In genomic region chr16:92825908-92826650, GRCm38 (mm10) we compare ENCODE assay signal across 8 mouse cellular contexts. TPM values are rescaled to one million over a fixed set of nuclear protein-coding genes. Genes with fewer than 3 reads are reported as not detected.
A peak's percentile ranks its signal among the peaks of the same experiment; 100 is the strongest.
DNase-seq lines count a peak whose midpoint lies in the region; ATAC-seq and TF ChIP-seq lines count a peak whose summit lies in the region.

Gene Runx1 (minus strand): TSS chr16:92826149.

- peak; percentile 32 for DNase-seq in kidney, adult 9 months
- peak; percentile 40 for DNase-seq in liver, adult 2 months (ENCODE audit: extremely low read depth, low read depth, low spot score)
- no peak for DNase-seq in left cerebral cortex, postnatal 36 days (ENCODE audit: low spot score in 2 of 2)
- DNase-seq in hindbrain, embryonic 10.5 days (ENCODE audit: low spot score) = no peak

- WGBS in kidney, embryonic 16.5 days = 90% methylated on average over 11 of the region's 11 CpGs
- 3% methylated on average over 11 of the region's 11 CpGs for WGBS in bone marrow, adult 2 months
- 79% methylated on average over 11 of the region's 11 CpGs for WGBS in liver, adult 2 months
- WGBS in olfactory bulb, adult 2 months = 80% methylated on average over 11 of the region's 11 CpGs
- WGBS in forebrain, embryonic 16.5 days = 88% methylated on average over 11 of the region's 11 CpGs
- 89% methylated on average over 11 of the region's 11 CpGs for WGBS in hindbrain, embryonic 10.5 days

- peaks cover 18% of the 10 kb centered on the region for H3K4me1 ChIP-seq in kidney, embryonic 16.5 days (ENCODE audit: insufficient read depth, low read length)
- peaks cover 9% of the 10 kb centered on the region for H3K4me1 ChIP-seq in bone marrow, adult 2 months (ENCODE audit: control insufficient read depth, insufficient read depth, low read length)
- no peaks in the 10 kb centered on the region for H3K4me1 ChIP-seq in liver, adult 2 months (ENCODE audit: control insufficient read depth, insufficient read depth, low read length)
- peaks cover 5% of the 10 kb centered on the region; the same call in 1 of the 2 replicates for H3K4me1 ChIP-seq in olfactory bulb, adult 2 months (ENCODE audit: control insufficient read depth, insufficient read depth, low read length)
- H3K4me1 ChIP-seq in forebrain, embryonic 16.5 days (replicated peaks; ENCODE audit: control insufficient read depth, insufficient read depth, low read length) = peaks cover 16% of the 10 kb centered on the region
- peaks cover 31% of the 10 kb centered on the region for H3K4me1 ChIP-seq in hindbrain, embryonic 10.5 days (replicated peaks)

- H3K9ac ChIP-seq in kidney, embryonic 16.5 days (replicated peaks; ENCODE audit: low read length) = no peak within 1 kb of the TSS
- no peak within 1 kb of the TSS for H3K9ac ChIP-seq in liver, adult 2 months (ENCODE audit: low read depth, low read length)
- H3K9ac ChIP-seq in forebrain, embryonic 16.5 days (replicated peaks; ENCODE audit: low read depth, low read length) = no peak within 1 kb of the TSS

- no peaks in the 10 kb centered on the region for H3K27me3 ChIP-seq in kidney, embryonic 16.5 days (ENCODE audit: insufficient read depth, low read length)
- no peaks in the 10 kb centered on the region for H3K27me3 ChIP-seq in liver, adult 2 months (ENCODE audit: control insufficient read depth, insufficient read depth, low read length)
- H3K27me3 ChIP-seq in forebrain, embryonic 16.5 days (replicated peaks; ENCODE audit: control insufficient read depth, insufficient read depth, low read length) = no peaks in the 10 kb centered on the region
- peaks cover 9% of the 10 kb centered on the region; the same call in 1 of the 2 replicates for H3K27me3 ChIP-seq in hindbrain, embryonic 10.5 days (ENCODE audit: insufficient read depth, poor library complexity, severe bottlenecking)

- TF ChIP-seq POLR2A in bone marrow, adult 2 months (IDR thresholded peaks at IDR 0.05; ENCODE audit: borderline replicate concordance, control insufficient read depth, low read depth, low read length) = 0 out of 2 replicates have a peak, but pooled peaks have one; percentile 20
- TF ChIP-seq POLR2A in liver, adult 2 months (IDR thresholded peaks at IDR 0.05; ENCODE audit: extremely low read depth, insufficient read depth, low read length) = no peak
- no peak for TF ChIP-seq POLR2A in olfactory bulb, adult 2 months (IDR thresholded peaks at IDR 0.05; ENCODE audit: insufficient read depth, low read depth, low read length)

- intact Hi-C loops in left cerebral cortex, postnatal 36 days (cut with DNase I) = no loop called here

- no peaks in the 10 kb centered on the region for H3K36me3 ChIP-seq in kidney, embryonic 16.5 days (ENCODE audit: insufficient read depth, low read length)
- H3K36me3 ChIP-seq in liver, adult 2 months (ENCODE audit: control insufficient read depth, insufficient read depth, low read length) = no peaks in the 10 kb centered on the region
- no peaks in the 10 kb centered on the region for H3K36me3 ChIP-seq in forebrain, embryonic 16.5 days (ENCODE audit: control insufficient read depth, insufficient read depth)
- no peaks in the 10 kb centered on the region for H3K36me3 ChIP-seq in hindbrain, embryonic 10.5 days

- H3K27ac ChIP-seq in kidney, embryonic 16.5 days (ENCODE audit: low read length) = no peak within 1 kb of the TSS
- H3K27ac ChIP-seq in bone marrow, adult 2 months (ENCODE audit: control insufficient read depth, insufficient read depth, low read depth, low read length, poor library complexity) = peak within 1 kb of the TSS; percentile 88
- peak within 1 kb of the TSS; percentile 5 for H3K27ac ChIP-seq in liver, adult 2 months (replicated peaks; ENCODE audit: insufficient read depth, low read depth, low read length)
- no peak within 1 kb of the TSS for H3K27ac ChIP-seq in olfactory bulb, adult 2 months (ENCODE audit: insufficient read depth, low read depth, low read length)
- H3K27ac ChIP-seq in forebrain, embryonic 16.5 days (ENCODE audit: low read length) = no peak within 1 kb of the TSS
- no peak within 1 kb of the TSS for H3K27ac ChIP-seq in hindbrain, embryonic 10.5 days

- H3K9me3 ChIP-seq in kidney, embryonic 16.5 days (ENCODE audit: low read length) = no peaks in the 10 kb centered on the region
- no peaks in the 10 kb centered on the region for H3K9me3 ChIP-seq in forebrain, embryonic 16.5 days (ENCODE audit: control insufficient read depth, low read length)
- H3K9me3 ChIP-seq in hindbrain, embryonic 10.5 days = no peaks in the 10 kb centered on the region

- TF ChIP-seq CTCF in bone marrow, adult 2 months (IDR thresholded peaks at IDR 0.05; ENCODE audit: control insufficient read depth, insufficient read depth, low read length) = no peak
- TF ChIP-seq CTCF in liver, adult 2 months (IDR thresholded peaks at IDR 0.05; ENCODE audit: low read depth, low read length) = no peak
- no peak for TF ChIP-seq CTCF in olfactory bulb, adult 2 months (IDR thresholded peaks at IDR 0.05; ENCODE audit: insufficient read depth, low read depth, low read length)

- H3K4me2 ChIP-seq in kidney, embryonic 16.5 days (replicated peaks; ENCODE audit: low read depth, low read length) = no peak within 1 kb of the TSS
- H3K4me2 ChIP-seq in forebrain, embryonic 16.5 days (ENCODE audit: low read length) = no peak within 1 kb of the TSS

- no peak within 1 kb of the TSS for H3K4me3 ChIP-seq in kidney, embryonic 16.5 days (ENCODE audit: low read length)
- H3K4me3 ChIP-seq in bone marrow, adult 2 months (replicated peaks; ENCODE audit: control insufficient read depth, low read depth, low read length) = peak within 1 kb of the TSS; percentile 82
- peak within 1 kb of the TSS; percentile 40 for H3K4me3 ChIP-seq in liver, adult 2 months (ENCODE audit: insufficient read depth, low read depth, low read length)
- H3K4me3 ChIP-seq in olfactory bulb, adult 2 months (ENCODE audit: insufficient read depth, low read depth, low read length) = peak within 1 kb of the TSS; percentile 2; the same call in 1 of the 2 replicates
- no peak within 1 kb of the TSS for H3K4me3 ChIP-seq in forebrain, embryonic 16.5 days (replicated peaks; ENCODE audit: low read length)
- H3K4me3 ChIP-seq in hindbrain, embryonic 10.5 days = no peak within 1 kb of the TSS

- ATAC-seq in kidney, embryonic 16.5 days (ENCODE audit: low FRiP score, low TSS enrichment) = no peak
- no peak for ATAC-seq in forebrain, embryonic 16.5 days

- H3K79me2 ChIP-seq in liver, adult 2 months (ENCODE audit: control insufficient read depth, insufficient read depth, low read length) = no peaks in the 10 kb centered on the region

RNA-seq across cellular contexts. Expression of gene Runx1, which starts in this region (rescaled TPM):
- 1.6 TPM in 2 replicates for polyA plus RNA-seq in kidney, embryonic 16.5 days (2015; fragmentation: Nextera tagmentation; extraction: Ambion mirVana)
- 15.8 and 24.5 TPM in 2 replicates for polyA plus RNA-seq in bone marrow, adult 2 months (2011; ENCODE audit: insufficient read depth, insufficient read length, low replicate concordance, missing spikeins)
- 0.74 and 0.94 TPM in 2 replicates for total RNA-seq in liver, adult 2 months (2014; rRNA removed)
- 0.20 and 0.55 TPM in 2 replicates for polyA plus RNA-seq in liver, adult 2 months (2012; rRNA removed)
- not detected in 2 replicates for polyA plus RNA-seq in olfactory bulb, adult 2 months (2012; ENCODE audit: insufficient read depth, insufficient read length, low replicate concordance, missing spikeins)
- 0.48 and 0.52 TPM in 2 replicates for polyA plus RNA-seq in forebrain, embryonic 16.5 days (2015; fragmentation: Nextera tagmentation; extraction: Ambion mirVana)
- total RNA-seq in left cerebral cortex, postnatal 36 days (2021) = 1 to 10 TPM; 1.1 TPM
- polyA plus RNA-seq in hindbrain, embryonic 10.5 days (2016; fragmentation: Nextera tagmentation; extraction: Ambion mirVana) = 1.6 and 2.2 TPM in 2 replicates

Comparison
In these comparisons a context has a peak if more than half of its experiments do, and no peak if none do; other contexts are left out.
1. Peak in DNase-seq, H3K4me3 ChIP-seq and H3K27ac ChIP-seq in liver, adult 2 months; RNA of the gene not detected or under 1 TPM.
2. H3K4me3 ChIP-seq: peak in bone marrow, adult 2 months (single experiment) and olfactory bulb, adult 2 months (single experiment); none in kidney, embryonic 16.5 days (single experiment), forebrain, embryonic 16.5 days (single experiment) and hindbrain, embryonic 10.5 days (single experiment).